Comparison of ENCODE assay signal across 16 mouse cellular contexts in genomic region chr4:137933328-137933727, GRCm38 (mm10). TPM values are rescaled to one million over a fixed set of nuclear protein-coding genes. Genes with fewer than 3 reads are reported as not detected.
DNase-seq lines count a peak whose midpoint lies in the region; ATAC-seq lines count a peak whose summit lies in the region.
"Had no signal": no experiment of that assay in that cellular context is flagged by ENCODE, and none has a peak within 500 bp of the region (broad histone marks: within the 10 kb centered on the region; RNA-seq: fewer than 3 reads in every experiment).

No protein-coding gene starts in this region.

- no peak for DNase-seq in heart, postnatal 10 days
- DNase-seq in neural tube, embryonic 10.5 days (ENCODE audit: extremely low spot score, low spot score), result no peak
- peak; percentile 65 for DNase-seq in adrenal gland, postnatal 25 days
- no peak for DNase-seq in frontal cortex, postnatal 25 days (ENCODE audit: low spot score in 2 of 2)
- DNase-seq in lung, postnatal 36 days, result no peak
- DNase-seq: cerebellum, adult 2 months; forebrain, postnatal 0 days; gastrocnemius, postnatal 36 days; layer of hippocampus, adult 9-11 months; lung, postnatal 14 days had no signal

- WGBS in heart, embryonic 14.5 days, result 22% methylated on average over 5 of the region's 5 CpGs
- WGBS in neural tube, embryonic 12.5 days, result 55% methylated on average over 5 of the region's 5 CpGs
- WGBS in stomach, embryonic 15.5 days, result 70% methylated on average over 5 of the region's 5 CpGs

- no peak overlapping the region for H3K4me2 ChIP-seq in heart, embryonic 14.5 days (ENCODE audit: low read length)
- no peak overlapping the region for H3K4me2 ChIP-seq in neural tube, embryonic 12.5 days (replicated peaks)
- no peak overlapping the region for H3K4me2 ChIP-seq in stomach, embryonic 15.5 days
- H3K4me2 ChIP-seq: midbrain, embryonic 11.5 days had no signal

- intact Hi-C loops in heart, postnatal 10 days (cut with DNase I), result no loop called here

- H3K36me3 ChIP-seq in heart, embryonic 14.5 days (ENCODE audit: control insufficient read depth, insufficient read depth, low read length), result peaks cover 43% of the 10 kb centered on the region
- peaks cover 23% of the 10 kb centered on the region for H3K36me3 ChIP-seq in neural tube, embryonic 12.5 days
- H3K36me3 ChIP-seq in stomach, embryonic 15.5 days, result peaks cover 38% of the 10 kb centered on the region

- no peak overlapping the region for H3K4me3 ChIP-seq in heart, embryonic 14.5 days (ENCODE audit: control insufficient read depth in 1 of 2, insufficient read depth in 1 of 2, low read depth in 1 of 2, low read length in 2 of 2)
- H3K4me3 ChIP-seq in neural tube, embryonic 12.5 days, result no peak overlapping the region
- no peak overlapping the region for H3K4me3 ChIP-seq in stomach, embryonic 15.5 days (replicated peaks)
- H3K4me3 ChIP-seq: erythroblast, embryonic 14.5 days had no signal

- peak overlapping the region; percentile 30 to 92; a peak in 3 of 4 replicates for H3K27ac ChIP-seq in heart, embryonic 14.5 days (replicated peaks in 1 of 2; ENCODE audit: control insufficient read depth in 1 of 2, insufficient read depth in 1 of 2, low read depth in 2 of 2, low read length in 2 of 2)
- no peak overlapping the region for H3K27ac ChIP-seq in neural tube, embryonic 12.5 days
- peak overlapping the region; percentile 61; the same call in 1 of the 2 replicates for H3K27ac ChIP-seq in stomach, embryonic 15.5 days
- H3K27ac ChIP-seq: kidney, postnatal 0 days had no signal

- H3K4me1 ChIP-seq in heart, embryonic 14.5 days (ENCODE audit: control insufficient read depth in 2 of 2, insufficient read depth in 2 of 2, low read length in 2 of 2), result peaks cover 41 to 50% of the 10 kb centered on the region in 2 experiments
- peaks cover 33% of the 10 kb centered on the region for H3K4me1 ChIP-seq in neural tube, embryonic 12.5 days
- peaks cover 41% of the 10 kb centered on the region for H3K4me1 ChIP-seq in stomach, embryonic 15.5 days

- H3K9ac ChIP-seq in heart, embryonic 14.5 days (ENCODE audit: low read length), result no peak overlapping the region
- H3K9ac ChIP-seq in neural tube, embryonic 12.5 days, result peak overlapping the region; percentile 21; the same call in 1 of the 2 replicates
- no peak overlapping the region for H3K9ac ChIP-seq in stomach, embryonic 15.5 days
- H3K9ac ChIP-seq: forebrain, postnatal 0 days had no signal

- H3K9me3 ChIP-seq in heart, embryonic 14.5 days (ENCODE audit: control insufficient read depth, low read length), result no peaks in the 10 kb centered on the region
- H3K9me3 ChIP-seq in neural tube, embryonic 12.5 days, result no peaks in the 10 kb centered on the region
- no peaks in the 10 kb centered on the region for H3K9me3 ChIP-seq in stomach, embryonic 15.5 days

- ATAC-seq in heart, embryonic 14.5 days (ENCODE audit: insufficient number of reproducible peaks, insufficient read depth, low FRiP score, low read depth), result no peak
- no peak for ATAC-seq in neural tube, embryonic 12.5 days (ENCODE audit: low FRiP score, low read depth)
- ATAC-seq in stomach, embryonic 15.5 days (ENCODE audit: insufficient read depth, low FRiP score, low read depth), result no peak
- ATAC-seq: forebrain, postnatal 0 days had no signal

- no peaks in the 10 kb centered on the region for H3K27me3 ChIP-seq in heart, embryonic 14.5 days (ENCODE audit: control insufficient read depth, insufficient read depth, low read length)
- no peaks in the 10 kb centered on the region for H3K27me3 ChIP-seq in neural tube, embryonic 12.5 days (replicated peaks)
- no peaks in the 10 kb centered on the region for H3K27me3 ChIP-seq in stomach, embryonic 15.5 days (replicated peaks)

RNA-seq across cellular contexts. Expression of gene Eif4g3, which starts 59.5 kb away (rescaled TPM):
- 24.9 and 25.1 TPM in 2 replicates for polyA plus RNA-seq in heart, embryonic 14.5 days (2014; fragmentation: Nextera tagmentation; extraction: Ambion mirVana)
- 10 to 100 TPM; 59.1 to 60.6 TPM for total RNA-seq in heart, postnatal 10 days (2021)
- 60.4 and 60.5 TPM in 2 replicates for polyA plus RNA-seq in neural tube, embryonic 12.5 days (2016; fragmentation: Nextera tagmentation; extraction: Ambion mirVana)
- total RNA-seq in adrenal gland, postnatal 25 days (2021), result 153 and 166 TPM in 2 replicates
- polyA plus RNA-seq in stomach, embryonic 15.5 days (2015; fragmentation: Nextera tagmentation; extraction: Ambion mirVana), result 27.7 and 29.7 TPM in 2 replicates
